Mouse (Mus musculus) myocyte (in vitro differentiated cells): ENCODE data around the gene Poldip3. TPM values are rescaled to one million over a fixed set of nuclear protein-coding genes. Genes with fewer than 3 reads are reported as not detected.

Experiments used
- H3K27me3 ChIP-seq: one replicate; pipeline ENCODE4 v1.6.1; 2011; ENCODE audit not compliant: control insufficient read depth, insufficient read depth, insufficient read length
- H3K36me3 ChIP-seq: one replicate; pipeline ENCODE4 v1.6.1; 2011; ENCODE audit not compliant: control insufficient read depth, insufficient read depth
- H3K4me2 ChIP-seq: one replicate; pipeline ENCODE4 v1.6.1; 2011; ENCODE audit warnings: low read depth, control low read depth
- H3K4me3 ChIP-seq: one replicate; pipeline ENCODE4 v1.5.1; 2011; ENCODE audit warnings: mild to moderate bottlenecking, control low read depth, moderate library complexity
- H3K79me2 ChIP-seq: one replicate; pipeline ENCODE4 v1.6.1; 2011; ENCODE audit not compliant: control insufficient read depth, insufficient read depth
- H3ac ChIP-seq: one replicate; pipeline ENCODE4 v1.6.1; 2011; ENCODE audit not compliant: control insufficient read depth, insufficient read length
- CEBPB ChIP-seq: IDR thresholded peaks from 2 replicates; pipeline ENCODE4 v1.6.1; 2011; ENCODE audit warnings: mild to moderate bottlenecking, moderate library complexity; ENCODE audit not compliant: poor library complexity, insufficient read depth, severe bottlenecking
- E2F4 ChIP-seq: IDR thresholded peaks from one replicate; pipeline ENCODE4 v1.6.1; 2011; ENCODE audit warnings: mild to moderate bottlenecking, control low read depth, moderate library complexity; ENCODE audit not compliant: insufficient read depth
- MAX ChIP-seq: IDR thresholded peaks from one replicate; pipeline ENCODE4 v1.6.1; 2011; ENCODE audit warnings: low read depth, mild to moderate bottlenecking, control low read depth
- MYOD1 ChIP-seq, 3 experiments: IDR thresholded peaks; one replicate each; pipeline ENCODE4 v1.6.1; 2011; ENCODE audit warnings: control low read depth in 2 of 3, low read depth in 2 of 3, mild to moderate bottlenecking in 2 of 3, moderate library complexity in 1 of 3; ENCODE audit not compliant: insufficient read length in 2 of 3, control insufficient read depth in 1 of 3
- MYOG ChIP-seq, 3 experiments: IDR thresholded peaks; one replicate each; pipeline ENCODE4 v1.6.1; 2011; ENCODE audit warnings: control low read depth in 2 of 3, low read depth in 2 of 3, mild to moderate bottlenecking in 2 of 3; ENCODE audit not compliant: insufficient read length in 2 of 3, control insufficient read depth in 1 of 3, insufficient read depth in 1 of 3
- POLR2A ChIP-seq: IDR thresholded peaks from one replicate; pipeline ENCODE4 v1.6.1; 2011; ENCODE audit warnings: low read depth, mild to moderate bottlenecking, control low read depth, moderate library complexity; ENCODE audit not compliant: insufficient read length
- POLR2AphosphoS2 ChIP-seq: IDR thresholded peaks from one replicate; pipeline ENCODE4 v1.6.1; 2011; ENCODE audit warnings: low read depth, control low read depth; ENCODE audit not compliant: insufficient read length
- REST ChIP-seq: IDR thresholded peaks from one replicate; pipeline ENCODE4 v1.6.1; 2011; ENCODE audit warnings: mild to moderate bottlenecking, control low read depth, moderate library complexity; ENCODE audit not compliant: insufficient read depth, insufficient read length
- SRF ChIP-seq: IDR thresholded peaks from one replicate; pipeline ENCODE4 v1.6.1; 2011; ENCODE audit warnings: low read depth; ENCODE audit not compliant: control insufficient read depth, insufficient read length
- TCF12 ChIP-seq: IDR thresholded peaks from one replicate; pipeline ENCODE4 v1.6.1; 2011; ENCODE audit warnings: mild to moderate bottlenecking, control low read depth; ENCODE audit not compliant: poor library complexity, insufficient read depth, severe bottlenecking
- TCF3 ChIP-seq: IDR thresholded peaks from one replicate; pipeline ENCODE4 v1.6.1; 2011; ENCODE audit warnings: low read depth, control low read depth; ENCODE audit not compliant: insufficient read length
- USF1 ChIP-seq: IDR thresholded peaks from one replicate; pipeline ENCODE4 v1.6.1; 2011; ENCODE audit warnings: low read depth, mild to moderate bottlenecking, control low read depth, moderate library complexity
- polyA plus RNA-seq: library from polyadenylated mRNA; unstranded; fragments of >200 nt; fragmentation: generic; extraction: Trizol; gene quantifications from one replicate; pipeline ENCODE4 v1.2.1, GENCODE M21; 2012; ENCODE audit warnings: missing spikeins

Poldip3 gene
- polyA plus RNA-seq, 1 experiment = 85.9 TPM

GRCm38 (mm10) chr15:83148395-83148794, 789 bp downstream of the Poldip3 start:
- Histone ChIP-seq H3K79me2 (peaks cover 54% of the 10 kb centered on the region), H3K36me3 (peaks cover 26% of the 10 kb centered on the region), H3K4me3 (peak overlapping the region; percentile 94), H3K4me2 (peak overlapping the region; percentile 77), H3ac (peak overlapping the region; percentile 79), H3K27me3 (no peaks in the 10 kb centered on the region)
- TF ChIP-seq MYOG (IDR thresholded peaks at IDR 0.05; ENCODE audit: control insufficient read depth in 1 of 3, insufficient read depth in 1 of 3, insufficient read length in 2 of 3, low read depth in 2 of 3) (no peak), CEBPB (no peak), USF1 (no peak), MAX (no peak), POLR2AphosphoS2 (no peak), MYOD1 (IDR thresholded peaks at IDR 0.05; ENCODE audit: control insufficient read depth in 1 of 3, insufficient read length in 2 of 3, low read depth in 2 of 3) (no peak), TCF12 (no peak), SRF (no peak), POLR2A (no peak), TCF3 (no peak), E2F4 (no peak), REST (no peak)

- Histone ChIP-seq H3K79me2 (peaks cover 83% of the 10 kb centered on the region), H3ac (no peak overlapping the region), H3K36me3 (peaks cover 19% of the 10 kb centered on the region), H3K4me3 (no peak overlapping the region), H3K4me2 (no peak overlapping the region), H3K27me3 (no peaks in the 10 kb centered on the region)
- TF ChIP-seq SRF = no peak
- no peak for TF ChIP-seq CEBPB
- no peak for TF ChIP-seq E2F4
- TF ChIP-seq MAX = no peak
- TF ChIP-seq MYOG (IDR thresholded peaks at IDR 0.05; ENCODE audit: control insufficient read depth in 1 of 3, insufficient read depth in 1 of 3, insufficient read length in 2 of 3, low read depth in 2 of 3) = no peak
- no peak for TF ChIP-seq POLR2A
- TF ChIP-seq TCF12 = no peak
- no peak for TF ChIP-seq MYOD1 (IDR thresholded peaks at IDR 0.05; ENCODE audit: control insufficient read depth in 1 of 3, insufficient read length in 2 of 3, low read depth in 2 of 3)
- no peak for TF ChIP-seq REST
- no peak for TF ChIP-seq POLR2AphosphoS2
- TF ChIP-seq USF1 = no peak
- no peak for TF ChIP-seq TCF3
These were observed 3.6 kb downstream of the Poldip3 start for GRCm38 (mm10) chr15:83145541-83145940.

GRCm38 (mm10) chr15:83142861-83143260, 6.3 kb downstream of the Poldip3 start:
- TF ChIP-seq USF1 (no peak), TCF3 (no peak), MYOD1 (IDR thresholded peaks at IDR 0.05; ENCODE audit: control insufficient read depth in 1 of 3, insufficient read length in 2 of 3, low read depth in 2 of 3) (no peak), TCF12 (no peak), E2F4 (no peak), CEBPB (no peak), MAX (no peak), REST (no peak), MYOG (IDR thresholded peaks at IDR 0.05; ENCODE audit: control insufficient read depth in 1 of 3, insufficient read depth in 1 of 3, insufficient read length in 2 of 3, low read depth in 2 of 3) (no peak), POLR2AphosphoS2 (no peak), POLR2A (no peak), SRF (no peak)
- H3K36me3 ChIP-seq = peaks cover 29% of the 10 kb centered on the region
- H3K4me2 ChIP-seq = peak overlapping the region; percentile 61
- H3K27me3 ChIP-seq = no peaks in the 10 kb centered on the region
- no peak overlapping the region for H3K4me3 ChIP-seq
- peaks cover 100% of the 10 kb centered on the region for H3K79me2 ChIP-seq
- H3ac ChIP-seq = no peak overlapping the region

- peaks cover 76% of the 10 kb centered on the region for H3K79me2 ChIP-seq
- no peak overlapping the region for H3K4me2 ChIP-seq
- no peak overlapping the region for H3ac ChIP-seq
- peaks cover 81% of the 10 kb centered on the region for H3K36me3 ChIP-seq
- TF ChIP-seq TCF12 (no peak), SRF (no peak), MYOD1 (IDR thresholded peaks at IDR 0.05; ENCODE audit: control insufficient read depth in 1 of 3, insufficient read length in 2 of 3, low read depth in 2 of 3) (no peak), CEBPB (no peak), POLR2A (no peak), MYOG (IDR thresholded peaks at IDR 0.05; ENCODE audit: control insufficient read depth in 1 of 3, insufficient read depth in 1 of 3, insufficient read length in 2 of 3, low read depth in 2 of 3) (no peak), USF1 (no peak), REST (no peak), POLR2AphosphoS2 (no peak), MAX (no peak), E2F4 (no peak), TCF3 (no peak)
- no peak overlapping the region for H3K4me3 ChIP-seq
- H3K27me3 ChIP-seq = no peaks in the 10 kb centered on the region
These were observed 13.5 kb downstream of the Poldip3 start for GRCm38 (mm10) chr15:83135654-83136053.
